Mouse (Mus musculus) embryonic fibroblast, embryonic 13.5 days (primary cell): ENCODE results near the gene Hadh.

Experiments used
- CTCF ChIP-seq: IDR thresholded peaks from 2 replicates; pipeline ENCODE4 v1.5.1; 2011; ENCODE audit warnings: mild to moderate bottlenecking, control low read depth, low read length, moderate library complexity, borderline replicate concordance; ENCODE audit not compliant: insufficient read depth
- POLR2A ChIP-seq: IDR thresholded peaks from 2 replicates; pipeline ENCODE4 v1.6.1; 2011; ENCODE audit warnings: low read depth, mild to moderate bottlenecking, control low read depth, low read length, moderate library complexity

- TF ChIP-seq CTCF (no peak), POLR2A (no peak)
Measured at GRCm38 (mm10) chr3:131190239-131190638, 81.7 kb downstream of the Hadh start.
